Mouse (Mus musculus) limb, embryonic 12.5 days (tissue): ENCODE measurements around the gene Pygb. TPM values are rescaled to one million over a fixed set of nuclear protein-coding genes. Genes with fewer than 3 reads are reported as not detected.

Source experiments
- ATAC-seq: fragments of 200-750 bp; cut with Nextera tagmentation; 2 replicates; pipeline ENCODE4 v1.8.0; 2017; ENCODE audit warnings: low read depth, moderate TSS enrichment; ENCODE audit not compliant: insufficient number of reproducible peaks, insufficient read depth, low FRiP score, low TSS enrichment
- H3K27ac ChIP-seq: fragments of 300-500 bp; sonication (generic); 2 replicates; pipeline ENCODE4 v1.5.1; 2016; ENCODE audit warnings: mild to moderate bottlenecking, moderate library complexity
- H3K27me3 ChIP-seq: fragments of 300-500 bp; sonication (generic); 2 replicates; pipeline ENCODE4 v1.6.1; 2016; ENCODE audit warnings: mild to moderate bottlenecking, moderate library complexity
- H3K36me3 ChIP-seq: fragments of 300-500 bp; sonication (generic); 2 replicates; pipeline ENCODE4 v1.6.1; 2016; ENCODE audit warnings: mild to moderate bottlenecking, moderate library complexity
- H3K4me1 ChIP-seq: fragments of 300-500 bp; sonication (generic); replicated peaks from 2 replicates; pipeline ENCODE4 v1.6.1; 2016
- H3K4me2 ChIP-seq: fragments of 300-500 bp; sonication (generic); 2 replicates; pipeline ENCODE4 v1.6.1; 2016; ENCODE audit warnings: mild to moderate bottlenecking, moderate library complexity
- H3K4me3 ChIP-seq: fragments of 300-500 bp; sonication (generic); replicated peaks from 2 replicates; pipeline ENCODE4 v1.5.1; 2016; ENCODE audit warnings: mild to moderate bottlenecking
- H3K9ac ChIP-seq: fragments of 300-500 bp; sonication (generic); replicated peaks from 2 replicates; pipeline ENCODE4 v1.6.1; 2016; ENCODE audit warnings: mild to moderate bottlenecking, moderate library complexity
- H3K9me3 ChIP-seq: fragments of 300-500 bp; sonication (generic); 2 replicates; pipeline ENCODE4 v1.6.1; 2016; ENCODE audit warnings: mild to moderate bottlenecking, moderate library complexity
- WGBS: fragments of 180-500 bp; shearing (Covaris S2); methylation state at CpG from one replicate; pipeline ENCODE4 v1.1.7; 2016; 5-methylcytosine and 5-hydroxymethylcytosine counted together
- polyA plus RNA-seq: library from polyadenylated mRNA; unstranded; fragments of >200 nt; fragmentation: Nextera tagmentation; extraction: Ambion mirVana; gene quantifications from 2 replicates; pipeline ENCODE4 v1.2.1, GENCODE M21; 2016

Pygb gene
- polyA plus RNA-seq, 1 experiment from 2014 or later, result 84.0 TPM

- Histone ChIP-seq H3K4me2 (no peak overlapping the region), H3K36me3 (peaks cover 98% of the 10 kb centered on the region), H3K9me3 (no peaks in the 10 kb centered on the region), H3K27me3 (no peaks in the 10 kb centered on the region), H3K4me1 (no peaks in the 10 kb centered on the region), H3K9ac (no peak overlapping the region), H3K27ac (no peak overlapping the region), H3K4me3 (no peak overlapping the region)
- no peak for ATAC-seq
- WGBS, result 86% methylated on average over 3 of the region's 3 CpGs
Measured at GRCm38 (mm10) chr2:150828164-150828563, 41.6 kb downstream of the Pygb start.

GRCm38 (mm10) chr2:150828654-150829053 lies 42.1 kb downstream of the Pygb start:
- no peak overlapping the region for H3K27ac ChIP-seq
- ATAC-seq, result no peak
- H3K4me2 ChIP-seq, result no peak overlapping the region
- peaks cover 100% of the 10 kb centered on the region for H3K36me3 ChIP-seq
- H3K4me3 ChIP-seq, result no peak overlapping the region
- 78% methylated on average over 4 of the region's 4 CpGs for WGBS
- H3K9me3 ChIP-seq, result no peaks in the 10 kb centered on the region
- H3K9ac ChIP-seq, result no peak overlapping the region
- no peaks in the 10 kb centered on the region for H3K4me1 ChIP-seq
- no peaks in the 10 kb centered on the region for H3K27me3 ChIP-seq

DNA sequence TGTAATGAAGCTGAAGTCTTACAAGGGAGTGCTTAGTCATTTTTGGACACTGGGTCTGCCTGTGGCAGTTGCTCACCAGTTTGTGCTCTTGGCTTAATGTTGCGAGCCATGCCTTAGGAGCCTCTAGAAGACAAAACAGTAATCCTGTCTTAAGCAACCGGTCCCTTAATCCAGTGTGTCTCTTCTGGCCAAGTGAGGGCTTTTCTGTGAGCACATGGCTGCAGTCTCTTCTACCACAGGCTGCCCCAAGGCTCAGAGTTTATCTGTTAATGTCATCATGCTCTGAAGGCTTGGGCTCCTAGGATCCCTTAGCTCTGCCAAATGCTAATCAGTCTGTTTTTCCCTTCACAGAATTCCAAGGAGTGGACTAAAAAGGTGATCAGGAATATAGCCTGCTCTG lies 43.5 kb downstream of the Pygb start:
- Histone ChIP-seq H3K27ac (no peak overlapping the region), H3K9me3 (no peaks in the 10 kb centered on the region), H3K9ac (no peak overlapping the region), H3K4me1 (no peaks in the 10 kb centered on the region), H3K36me3 (peaks cover 99% of the 10 kb centered on the region), H3K27me3 (no peaks in the 10 kb centered on the region), H3K4me2 (no peak overlapping the region), H3K4me3 (no peak overlapping the region)
- ATAC-seq, result no peak
- 84% methylated on average over 2 of the region's 2 CpGs for WGBS

DNA sequence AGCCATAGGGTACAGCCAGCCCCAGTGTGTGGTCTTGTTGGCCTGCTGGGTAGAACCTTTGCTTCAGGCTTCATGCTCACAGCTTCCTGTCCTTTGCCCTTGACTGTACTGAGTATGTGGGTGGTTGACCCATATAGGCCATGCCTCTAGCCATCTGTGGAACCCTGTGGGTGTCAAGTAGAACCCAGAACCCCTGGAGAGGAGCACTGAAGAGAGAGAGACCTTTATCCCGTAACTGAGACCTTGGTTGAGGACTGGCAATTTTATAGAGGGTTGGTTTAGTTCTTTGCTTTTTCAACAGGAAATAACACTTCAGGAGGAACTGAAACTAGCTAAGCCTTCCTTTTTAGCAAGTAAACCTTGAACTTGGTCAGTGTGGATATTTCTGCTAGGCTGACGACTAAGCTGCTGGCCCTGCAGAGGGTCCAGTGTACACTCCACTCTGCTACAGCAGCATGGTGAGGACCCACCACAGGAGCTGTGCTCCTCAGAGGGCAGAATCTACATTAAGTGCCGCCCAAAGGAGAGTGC lies 44.4 kb downstream of the Pygb start:
- H3K27me3 ChIP-seq, result no peaks in the 10 kb centered on the region
- no peak overlapping the region for H3K4me3 ChIP-seq
- no peak overlapping the region for H3K4me2 ChIP-seq
- no peak overlapping the region for H3K9ac ChIP-seq
- no peaks in the 10 kb centered on the region for H3K9me3 ChIP-seq
- WGBS, result 89% methylated on average over 3 of the region's 3 CpGs
- H3K4me1 ChIP-seq, result no peaks in the 10 kb centered on the region
- ATAC-seq, result no peak
- no peak overlapping the region for H3K27ac ChIP-seq
- H3K36me3 ChIP-seq, result peaks cover 98% of the 10 kb centered on the region

DNA sequence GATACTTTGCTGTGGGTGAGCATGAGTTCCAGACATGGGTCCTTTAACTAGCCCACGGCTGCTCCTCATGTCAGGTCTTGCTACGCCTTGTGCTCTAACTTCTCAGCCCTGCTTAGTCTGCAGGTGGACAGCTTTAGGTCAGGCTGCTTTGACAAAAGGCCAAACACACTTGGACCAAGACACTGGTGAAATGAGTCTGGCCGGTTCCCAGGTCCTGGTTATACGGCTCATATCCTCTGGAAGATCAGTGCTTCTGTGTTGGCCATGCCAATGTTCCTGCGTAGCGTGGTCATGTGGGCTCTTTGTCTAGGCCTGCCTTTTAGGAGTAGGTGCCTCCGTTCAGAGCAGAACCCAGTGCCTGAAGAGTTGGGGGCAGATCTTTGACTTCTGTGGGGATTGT lies 45.5 kb downstream of the Pygb start:
- Histone ChIP-seq H3K9me3 (no peaks in the 10 kb centered on the region), H3K27ac (no peak overlapping the region), H3K4me1 (no peaks in the 10 kb centered on the region), H3K9ac (no peak overlapping the region), H3K4me2 (no peak overlapping the region), H3K4me3 (no peak overlapping the region), H3K27me3 (no peaks in the 10 kb centered on the region), H3K36me3 (peaks cover 94% of the 10 kb centered on the region)
- ATAC-seq, result no peak
- WGBS, result 91% methylated on average over 7 of the region's 7 CpGs

GRCm38 (mm10) chr2:150834616-150835015 lies 48.1 kb downstream of the Pygb start:
- no peak for ATAC-seq
- Histone ChIP-seq H3K36me3 (peaks cover 92% of the 10 kb centered on the region), H3K9me3 (no peaks in the 10 kb centered on the region), H3K4me3 (no peak overlapping the region), H3K27ac (no peak overlapping the region), H3K4me1 (no peaks in the 10 kb centered on the region), H3K9ac (no peak overlapping the region), H3K4me2 (no peak overlapping the region), H3K27me3 (no peaks in the 10 kb centered on the region)
- 95% methylated on average over 7 of the region's 7 CpGs for WGBS

DNA sequence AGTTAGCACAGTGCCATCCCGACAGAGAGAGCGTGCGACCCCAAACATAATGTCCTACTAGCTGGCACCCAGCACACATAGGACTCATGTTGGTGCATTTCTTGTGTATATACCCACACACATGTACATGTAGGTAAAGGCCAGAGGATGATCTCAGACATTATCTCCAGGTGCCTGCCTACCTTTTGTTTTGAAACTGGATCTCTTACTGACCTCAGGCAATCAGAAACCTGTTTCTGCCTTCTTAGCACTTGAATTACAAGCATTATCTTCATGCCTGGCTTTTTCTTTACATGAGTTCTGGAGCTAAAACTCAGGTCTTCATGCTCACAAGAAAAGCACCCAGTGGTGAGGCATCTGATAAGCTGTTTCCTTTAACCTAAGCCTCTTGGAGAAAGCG lies 49.4 kb downstream of the Pygb start:
- Histone ChIP-seq H3K9me3 (no peaks in the 10 kb centered on the region), H3K9ac (no peak overlapping the region), H3K4me2 (no peak overlapping the region), H3K27ac (no peak overlapping the region), H3K27me3 (no peaks in the 10 kb centered on the region), H3K4me1 (no peaks in the 10 kb centered on the region), H3K36me3 (peaks cover 85% of the 10 kb centered on the region), H3K4me3 (no peak overlapping the region)
- 97% methylated on average over 4 of the region's 4 CpGs for WGBS
- ATAC-seq, result no peak

- 79% methylated on average over 15 of the region's 15 CpGs for WGBS
- Histone ChIP-seq H3K4me1 (no peaks in the 10 kb centered on the region), H3K4me2 (no peak overlapping the region), H3K4me3 (no peak overlapping the region), H3K9me3 (no peaks in the 10 kb centered on the region), H3K9ac (no peak overlapping the region), H3K27ac (no peak overlapping the region), H3K27me3 (no peaks in the 10 kb centered on the region), H3K36me3 (peaks cover 78% of the 10 kb centered on the region)
- ATAC-seq, result no peak
Measured at GRCm38 (mm10) chr2:150836906-150837305, 50.4 kb downstream of the Pygb start.

GRCm38 (mm10) chr2:150837781-150838180 lies 51.2 kb downstream of the Pygb start:
- Histone ChIP-seq H3K4me2 (no peak overlapping the region), H3K27ac (no peak overlapping the region), H3K9ac (no peak overlapping the region), H3K27me3 (no peaks in the 10 kb centered on the region), H3K36me3 (peaks cover 76% of the 10 kb centered on the region), H3K9me3 (no peaks in the 10 kb centered on the region), H3K4me3 (no peak overlapping the region), H3K4me1 (no peaks in the 10 kb centered on the region)
- ATAC-seq, result no peak
- 91% methylated on average over 3 of the region's 3 CpGs for WGBS

DNA sequence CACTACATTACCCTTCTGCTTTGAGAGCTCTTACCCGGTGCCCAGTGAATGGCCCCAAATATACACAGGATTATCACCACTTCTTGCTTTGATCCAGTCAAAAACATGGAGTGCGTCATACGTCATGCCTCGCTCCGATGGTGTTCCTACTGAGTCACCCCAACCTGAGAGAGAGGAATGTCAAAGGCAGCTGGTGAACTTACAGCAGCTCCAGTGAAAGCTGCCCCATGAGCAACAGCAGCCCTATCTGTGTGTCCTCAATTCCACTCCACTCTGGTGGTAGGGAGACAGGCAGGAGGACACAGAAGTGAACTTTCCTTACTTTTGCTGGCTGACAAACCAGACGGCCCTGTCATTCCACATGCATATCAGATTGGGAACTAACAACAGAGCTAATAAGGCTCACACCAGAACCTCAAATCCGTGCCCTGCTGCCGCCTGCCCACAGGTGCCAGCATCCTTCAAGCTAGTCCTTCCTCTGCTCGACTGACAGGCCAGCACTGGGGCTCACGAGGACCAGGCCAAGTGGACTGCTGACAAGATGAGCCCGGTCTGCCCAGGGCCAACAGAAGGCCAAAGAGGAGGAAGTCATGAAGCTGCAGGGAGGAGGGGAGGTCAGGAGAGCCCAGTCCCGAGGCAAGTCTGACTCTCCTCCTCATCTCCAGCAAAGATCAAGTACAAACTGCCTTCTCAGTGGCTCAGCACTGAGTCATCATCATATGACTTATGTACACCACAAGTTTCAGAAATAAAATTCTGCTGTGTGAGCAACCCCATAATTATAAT lies 53.3 kb downstream of the Pygb start:
- Histone ChIP-seq H3K4me3 (no peak overlapping the region), H3K4me2 (no peak overlapping the region), H3K4me1 (no peaks in the 10 kb centered on the region), H3K9ac (no peak overlapping the region), H3K27me3 (no peaks in the 10 kb centered on the region), H3K27ac (no peak overlapping the region), H3K9me3 (no peaks in the 10 kb centered on the region), H3K36me3 (peaks cover 61% of the 10 kb centered on the region)
- ATAC-seq, result no peak
- 84% methylated on average over 12 of the region's 12 CpGs for WGBS

GRCm38 (mm10) chr2:150841109-150841508 lies 54.6 kb downstream of the Pygb start:
- Histone ChIP-seq H3K9ac (no peak overlapping the region), H3K9me3 (no peaks in the 10 kb centered on the region), H3K27me3 (no peaks in the 10 kb centered on the region), H3K4me3 (no peak overlapping the region), H3K4me2 (no peak overlapping the region), H3K27ac (no peak overlapping the region), H3K36me3 (peaks cover 54% of the 10 kb centered on the region), H3K4me1 (no peaks in the 10 kb centered on the region)
- no peak for ATAC-seq
- WGBS, result 57% methylated on average over 11 of the region's 11 CpGs

DNA sequence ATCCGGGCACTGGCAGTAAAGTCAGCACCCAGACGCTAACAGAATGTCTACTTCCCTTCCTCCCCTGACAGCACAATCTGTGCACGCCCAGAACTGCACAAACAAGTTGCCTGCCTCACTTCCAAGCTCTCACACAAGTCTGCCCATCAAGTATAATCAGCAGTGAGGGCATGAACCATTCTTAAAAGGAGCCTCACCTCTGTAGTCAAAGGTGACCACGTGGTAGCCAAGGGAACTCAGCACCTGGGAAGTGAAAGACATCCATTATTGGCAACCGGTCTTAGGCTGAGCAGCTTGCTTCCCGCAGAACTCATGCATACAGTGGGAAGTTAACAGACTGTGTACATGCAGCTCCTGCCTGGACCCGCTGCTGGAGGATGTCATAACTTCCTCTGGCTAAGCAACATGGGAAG lies 55.5 kb downstream of the Pygb start:
- Histone ChIP-seq H3K9me3 (no peaks in the 10 kb centered on the region), H3K27me3 (no peaks in the 10 kb centered on the region), H3K4me1 (no peaks in the 10 kb centered on the region), H3K36me3 (peaks cover 51% of the 10 kb centered on the region), H3K4me3 (no peak overlapping the region), H3K4me2 (no peak overlapping the region), H3K9ac (no peak overlapping the region), H3K27ac (no peak overlapping the region)
- 76% methylated on average over 7 of the region's 7 CpGs for WGBS
- ATAC-seq, result no peak
